Mouse (Mus musculus) cerebellum, adult 2 months (tissue): ENCODE results near the gene Uqcrh. TPM values are rescaled to one million over a fixed set of nuclear protein-coding genes. Genes with fewer than 3 reads are reported as not detected.
A peak's percentile ranks its signal among the peaks of the same experiment; 100 is the strongest.

ENCODE experiments used
- DNase-seq, 2 experiments: peaks; one replicate each; pipeline ENCODE4 v3.0.0; 2021
- H3K27ac ChIP-seq: fragments of 200-500 bp; 2 replicates; pipeline ENCODE4 v1.5.1; 2012; ENCODE audit warnings: low read length, control low read depth, inconsistent platforms; ENCODE audit not compliant: insufficient read depth
- H3K27me3 ChIP-seq: fragments of 200-500 bp; 2 replicates; pipeline ENCODE4 v1.6.1; 2012; ENCODE audit warnings: inconsistent platforms, mild to moderate bottlenecking, low read length, moderate library complexity; ENCODE audit not compliant: control insufficient read depth, insufficient read depth
- H3K4me1 ChIP-seq: fragments of 200-500 bp; 2 replicates; pipeline ENCODE4 v1.6.1; 2011; ENCODE audit warnings: low read length; ENCODE audit not compliant: control insufficient read depth, insufficient read depth
- H3K4me3 ChIP-seq: fragments of 200-500 bp; replicated peaks from 2 replicates; pipeline ENCODE3; 2011; ENCODE audit warnings: mild to moderate bottlenecking, low read depth, low read length, control low read depth; ENCODE audit not compliant: insufficient read depth
- CTCF ChIP-seq: fragments of 200-500 bp; IDR thresholded peaks from 2 replicates; pipeline ENCODE4 v1.5.1; 2011; ENCODE audit warnings: low read depth, mild to moderate bottlenecking, control low read depth, low read length, moderate library complexity, borderline replicate concordance; ENCODE audit not compliant: insufficient read depth
- POLR2A ChIP-seq: fragments of 200-500 bp; IDR thresholded peaks from 2 replicates; pipeline ENCODE4 v1.6.1; 2011; ENCODE audit warnings: low read length, control low read depth, borderline replicate concordance; ENCODE audit not compliant: insufficient read depth
- WGBS: fragments of 180-500 bp; shearing (Covaris S2); methylation state at CpG from one replicate; pipeline ENCODE4 v1.1.7; 2018; 5-methylcytosine and 5-hydroxymethylcytosine counted together
- polyA plus RNA-seq: library from polyadenylated mRNA; depleted of rRNA; stranded (reverse); fragments of >200 nt; gene quantifications from 2 replicates; pipeline ENCODE4 v1.2.3, GENCODE M21; 2012; rRNA removed

Gene Uqcrh
- polyA plus RNA-seq, 1 experiment: 872 TPM

GRCm38 (mm10) chr4:116017902-116018746, 56.7 kb downstream of the Uqcrh start, which contains the start of gene Faah:
Gene Faah (minus strand): TSS chr4:116017926.
- peak within 1 kb of the TSS; percentile 47 for H3K27ac ChIP-seq
- no peaks in the 10 kb centered on the region for H3K4me1 ChIP-seq
- H3K4me3 ChIP-seq: peak within 1 kb of the TSS; percentile 88
- no peak for DNase-seq
- WGBS: 17% methylated on average over 18 of the region's 18 CpGs
- no peak for TF ChIP-seq POLR2A
- no peak for TF ChIP-seq CTCF
- H3K27me3 ChIP-seq: no peaks in the 10 kb centered on the region

GRCm38 (mm10) chr4:116017300-116017901, 57.5 kb downstream of the Uqcrh start:
- DNase-seq: peak; percentile 82 to 87
- Histone ChIP-seq H3K27me3 (no peaks in the 10 kb centered on the region), H3K4me3 (peak overlapping the region; percentile 88), H3K27ac (peak overlapping the region; percentile 47), H3K4me1 (no peaks in the 10 kb centered on the region)
- WGBS: under 1% methylated on average over 60 of the region's 60 CpGs
- TF ChIP-seq POLR2A (peak; percentile 65; the same call in 1 of the 2 replicates), CTCF (no peak)

Other genes starting within 250 kb of the Uqcrh start
- gene Mob3c, start 247.0 kb downstream of the Uqcrh start, polyA plus RNA-seq: 9.4 and 11.1 TPM in 2 replicates
- 58.3 and 60.0 TPM in 2 replicates for gene Mknk1, start 235.9 kb downstream of the Uqcrh start, polyA plus RNA-seq
- gene Kncn, start 190.7 kb downstream of the Uqcrh start, polyA plus RNA-seq: 0.08 and 0.14 TPM in 2 replicates
- gene 6430628N08Rik, start 184.4 kb downstream of the Uqcrh start, polyA plus RNA-seq: 0.08 and 0.23 TPM in 2 replicates
- gene Dmbx1, start 135.1 kb downstream of the Uqcrh start, polyA plus RNA-seq: 1.3 TPM in 2 replicates
- gene Faah, start 57.1 kb downstream of the Uqcrh start, polyA plus RNA-seq: 61.8 TPM in 2 replicates
- 9.9 and 10.5 TPM in 2 replicates for gene Nsun4, start 21.2 kb downstream of the Uqcrh start, polyA plus RNA-seq
- 34.6 and 36.6 TPM in 2 replicates for gene Lrrc41, start 198 bp upstream of the Uqcrh start, polyA plus RNA-seq
- gene Rad54l, start 48.6 kb upstream of the Uqcrh start, polyA plus RNA-seq: 2.6 and 3.2 TPM in 2 replicates
- 71.7 and 76.4 TPM in 2 replicates for gene Pomgnt1, start 48.8 kb upstream of the Uqcrh start, polyA plus RNA-seq
- 42.5 and 45.3 TPM in 2 replicates for gene Lurap1, start 76.3 kb upstream of the Uqcrh start, polyA plus RNA-seq
- gene Tspan1, start 92.5 kb upstream of the Uqcrh start, polyA plus RNA-seq: 0.47 and 0.67 TPM in 2 replicates
- not detected in 2 replicates for gene 1700042G07Rik, start 98.3 kb upstream of the Uqcrh start, polyA plus RNA-seq
- not detected in 2 replicates for gene Gm49337, start 98.3 kb upstream of the Uqcrh start, polyA plus RNA-seq
- 90.6 and 105 TPM in 2 replicates for gene Pik3r3, start 146.5 kb upstream of the Uqcrh start, polyA plus RNA-seq